Mouse (Mus musculus) CH12.LX (cell line): Measurements from ENCODE around the gene Kdelr1. TPM values are rescaled to one million over a fixed set of nuclear protein-coding genes. Genes with fewer than 3 reads are reported as not detected.

Source experiments
- DNase-seq: peaks from one replicate; pipeline ENCODE4 v3.0.0-alpha.2; 2013; ENCODE audit errors: extremely low read depth
- H3K27ac ChIP-seq: 2 replicates; pipeline ENCODE4 v1.5.1; 2012; ENCODE audit warnings: low read depth, mild to moderate bottlenecking, control low read depth, moderate library complexity; ENCODE audit not compliant: insufficient read depth
- H3K27me3 ChIP-seq: replicated peaks from 2 replicates; pipeline ENCODE3; 2012; ENCODE audit warnings: inconsistent platforms
- H3K36me3 ChIP-seq, 2 experiments: replicated peaks in 1 of 2; 2 replicates each; pipeline versions ENCODE3 to v1.6.1; 2012; ENCODE audit warnings: inconsistent platforms in 1 of 2, low read length in 1 of 2, mild to moderate bottlenecking in 1 of 2, mixed read lengths in 1 of 2, moderate library complexity in 1 of 2; ENCODE audit not compliant: control insufficient read depth in 1 of 2, insufficient read depth in 1 of 2
- H3K4me1 ChIP-seq, 2 experiments: 2 replicates each; pipeline ENCODE4 v1.6.1; 2012; ENCODE audit warnings: inconsistent platforms in 1 of 2, moderate library complexity in 1 of 2; ENCODE audit not compliant: insufficient read depth in 2 of 2, control insufficient read depth in 1 of 2
- H3K4me2 ChIP-seq: 2 replicates; pipeline ENCODE4 v1.6.1; 2012; ENCODE audit warnings: low read depth, mild to moderate bottlenecking, control low read depth; ENCODE audit not compliant: poor library complexity, insufficient read depth, severe bottlenecking
- H3K4me3 ChIP-seq, 3 experiments: fragments of 150-350 bp in 1 of 3; sonication (generic) in 1 of 3; replicated peaks in 1 of 3; 2 replicates each; pipeline versions ENCODE3 to v1.5.1; 2011 to 2012; ENCODE audit warnings: low read depth in 2 of 3, low read length in 2 of 3, mild to moderate bottlenecking in 2 of 3, moderate library complexity in 2 of 3, control low read depth in 1 of 3, improper control_type of control experiment in 1 of 3, inconsistent platforms in 1 of 3, mixed read lengths in 1 of 3; ENCODE audit not compliant: poor library complexity in 1 of 3
- H3K79me2 ChIP-seq: replicated peaks from 2 replicates; pipeline ENCODE4 v1.6.1; 2012; ENCODE audit warnings: mild to moderate bottlenecking, moderate library complexity; ENCODE audit not compliant: control insufficient read depth, poor library complexity, insufficient read depth, severe bottlenecking; ENCODE audit errors: extremely low read depth
- H3K9ac ChIP-seq: 2 replicates; pipeline ENCODE4 v1.6.1; 2012; ENCODE audit warnings: low read depth, mild to moderate bottlenecking, control low read depth, moderate library complexity; ENCODE audit not compliant: insufficient read depth
- H3K9me3 ChIP-seq: replicated peaks from 2 replicates; pipeline ENCODE3; 2012; ENCODE audit warnings: low read length, inconsistent platforms, mixed read lengths
- CHD2 ChIP-seq: IDR thresholded peaks from 2 replicates; pipeline ENCODE4 v1.6.1; 2011; ENCODE audit warnings: low read length, improper control_type of control experiment
- ETS1 ChIP-seq: conservative IDR thresholded peaks from 2 replicates; pipeline ENCODE4 v1.6.1; 2012; ENCODE audit warnings: low read depth, mild to moderate bottlenecking, inconsistent platforms, low read length, improper control_type of control experiment, moderate library complexity
- GABPA ChIP-seq: IDR thresholded peaks from 2 replicates; pipeline ENCODE4 v1.6.1; 2012; ENCODE audit warnings: low read depth, low read length, improper control_type of control experiment, inconsistent platforms; ENCODE audit not compliant: insufficient replicate concordance
- HCFC1 ChIP-seq: IDR thresholded peaks from 2 replicates; pipeline ENCODE4 v1.6.1; 2012; ENCODE audit warnings: low read depth, mild to moderate bottlenecking, inconsistent platforms, low read length, improper control_type of control experiment
- JUND ChIP-seq: conservative IDR thresholded peaks from 2 replicates; pipeline ENCODE4 v1.6.1; 2011; ENCODE audit warnings: low read depth, low read length, improper control_type of control experiment
- KAT2A ChIP-seq: IDR thresholded peaks from 2 replicates; pipeline ENCODE4 v1.6.1; 2012; ENCODE audit warnings: low read length, improper control_type of control experiment, inconsistent platforms; ENCODE audit not compliant: insufficient replicate concordance
- MEF2A ChIP-seq: IDR thresholded peaks from 2 replicates; pipeline ENCODE4 v1.6.1; 2014; ENCODE audit warnings: low read depth, mild to moderate bottlenecking, inconsistent platforms, low read length, improper control_type of control experiment, borderline replicate concordance
- MXI1 ChIP-seq: IDR thresholded peaks from 2 replicates; pipeline ENCODE4 v1.6.1; 2011; ENCODE audit warnings: mild to moderate bottlenecking, low read depth, low read length, improper control_type of control experiment
- MYC ChIP-seq: IDR thresholded peaks from 2 replicates; pipeline ENCODE4 v1.6.1; 2011; ENCODE audit warnings: low read depth, mild to moderate bottlenecking, improper control_type of control experiment, low read length
- NRF1 ChIP-seq: IDR thresholded peaks from 2 replicates; pipeline ENCODE4 v1.6.1; 2014; ENCODE audit warnings: low read depth, mild to moderate bottlenecking, inconsistent platforms, low read length, improper control_type of control experiment, moderate library complexity
- POLR2AphosphoS2 ChIP-seq: IDR thresholded peaks from 2 replicates; pipeline ENCODE4 v1.6.1; 2011; ENCODE audit warnings: low read depth, low read length, improper control_type of control experiment
- RCOR1 ChIP-seq: conservative IDR thresholded peaks from 2 replicates; pipeline ENCODE4 v1.6.1; 2012; ENCODE audit warnings: low read depth, mild to moderate bottlenecking, inconsistent platforms, low read length, improper control_type of control experiment
- SMC3 ChIP-seq: IDR thresholded peaks from 2 replicates; pipeline ENCODE4 v1.6.1; 2011; ENCODE audit warnings: low read depth, low read length, improper control_type of control experiment
- USF2 ChIP-seq: conservative IDR thresholded peaks from 2 replicates; pipeline ENCODE4 v1.6.1; 2011; ENCODE audit warnings: low read depth, low read length, improper control_type of control experiment
- ZKSCAN1 ChIP-seq: IDR thresholded peaks from 2 replicates; pipeline ENCODE4 v1.6.1; 2012; ENCODE audit warnings: low read depth, inconsistent platforms, low read length, improper control_type of control experiment, borderline replicate concordance
- ZNF384 ChIP-seq: IDR thresholded peaks from 2 replicates; pipeline ENCODE4 v1.6.1; 2012; ENCODE audit warnings: low read depth, low read length, improper control_type of control experiment, inconsistent platforms
- dilution Hi-C: fragments of 300-500 bp; cut with MboI; formaldehyde crosslinking; loops from 2 replicates; pipeline ENCODE4 v1.14.3; 2020; ENCODE audit warnings: low sequenced_read_pairs; ENCODE audit not compliant: extremely low pct_unique_long_range_greater_than_20kb, extremely low pct_ligation_motif_present
- in situ Hi-C: fragments of 300-500 bp; cut with MboI; formaldehyde crosslinking; loops from 3 replicates; pipeline ENCODE4 v1.14.3; 2019; ENCODE audit warnings: low sequenced_read_pairs, low pct_ligation_motif_present, low pct_unique_long_range_greater_than_20kb, mixed read lengths
- polyA plus RNA-seq: library from polyadenylated mRNA; unstranded; fragments of >175 nt; gene quantifications from 2 replicates; pipeline ENCODE4 v1.2.1, GENCODE M21; 2012; ENCODE audit warnings: low read depth; ENCODE audit not compliant: insufficient read length
- total RNA-seq, 2 experiments: library from RNA; depleted of rRNA; stranded (reverse); fragments of 300-350 nt in 1 of 2; fragments of >200 nt in 1 of 2; gene quantifications; 2 replicates each; pipeline ENCODE4 v1.2.3; 2012 to 2014

The Kdelr1 gene
- total and polyA plus RNA-seq, 3 experiments, result 59.7 to 80.5 (median 66.9) TPM

GRCm38 (mm10) chr7:45833924-45834323 is 38.6 kb upstream of the Kdelr1 start:
- Histone ChIP-seq H3K4me3 (no peak overlapping the region), H3K4me1 (peaks cover 10 to 21% of the 10 kb centered on the region in 2 experiments), H3K79me2 (peaks cover 16% of the 10 kb centered on the region), H3K9me3 (peaks cover 19% of the 10 kb centered on the region), H3K27me3 (no peaks in the 10 kb centered on the region), H3K4me2 (no peak overlapping the region), H3K27ac (no peak overlapping the region), H3K9ac (no peak overlapping the region), H3K36me3 (peaks cover 6 to 11% of the 10 kb centered on the region in 2 experiments)
- in situ Hi-C loops (no loop called here), dilution Hi-C loops (no loop called here)
- no peak for DNase-seq
- TF ChIP-seq JUND (no peak), HCFC1 (no peak), ETS1 (no peak), GABPA (no peak), ZKSCAN1 (no peak)

- Histone ChIP-seq H3K4me3 (no peak overlapping the region), H3K27me3 (peaks cover 8% of the 10 kb centered on the region), H3K4me2 (no peak overlapping the region), H3K27ac (no peak overlapping the region), H3K36me3 (no peaks in the 10 kb centered on the region), H3K9ac (no peak overlapping the region), H3K79me2 (no peaks in the 10 kb centered on the region), H3K9me3 (peaks cover 5% of the 10 kb centered on the region), H3K4me1 (peaks cover 2 to 14% of the 10 kb centered on the region in 2 experiments; a peak in 3 of 4 replicates)
- TF ChIP-seq GABPA (no peak), POLR2AphosphoS2 (no peak)
- dilution Hi-C loops, result no loop called here
- in situ Hi-C loops, result no loop called here
- no peak for DNase-seq
Measured at GRCm38 (mm10) chr7:45842950-45843744, 29.4 kb upstream of the Kdelr1 start.

DNA sequence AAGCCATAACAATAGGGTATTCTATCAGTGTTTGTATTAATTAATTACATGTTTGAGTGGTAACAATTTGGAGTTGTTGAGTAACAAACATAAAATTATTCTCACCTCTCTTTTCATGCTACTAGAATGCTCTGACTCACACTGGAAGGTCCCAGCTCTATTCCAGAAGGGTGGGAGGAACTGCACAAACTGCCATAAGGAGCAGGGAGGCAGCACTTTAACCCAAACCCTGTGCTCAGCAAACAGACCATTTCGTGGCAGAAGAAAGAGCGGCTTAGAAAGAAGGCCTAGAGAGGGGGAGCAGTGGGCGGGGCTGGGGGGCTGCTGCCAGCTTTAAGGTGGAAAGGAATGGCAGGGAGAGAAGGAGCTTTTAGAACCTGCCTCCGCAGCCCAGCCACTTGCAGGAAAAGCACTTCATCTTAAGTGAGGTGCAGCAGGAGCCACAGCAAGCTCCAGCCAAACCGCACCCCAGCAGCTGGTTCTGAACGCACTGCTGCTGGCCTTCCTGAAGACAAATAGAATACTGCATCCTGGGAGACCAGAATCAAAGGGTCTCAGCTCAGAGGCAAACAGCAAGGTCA is 24.0 kb upstream of the Kdelr1 start:
- no peaks in the 10 kb centered on the region for H3K79me2 ChIP-seq
- H3K9ac ChIP-seq, result no peak overlapping the region
- TF ChIP-seq ZNF384, result no peak
- TF ChIP-seq CHD2, result no peak
- TF ChIP-seq MXI1, result no peak
- TF ChIP-seq RCOR1, result no peak
- no peak for TF ChIP-seq MEF2A
- no peak for TF ChIP-seq MYC
- no peak for TF ChIP-seq NRF1
- no peak for TF ChIP-seq SMC3
- TF ChIP-seq USF2, result no peak
- TF ChIP-seq KAT2A, result no peak
- TF ChIP-seq JUND, result no peak
- H3K4me3 ChIP-seq, result no peak overlapping the region
- no peak overlapping the region for H3K27ac ChIP-seq
- peaks cover 11% of the 10 kb centered on the region for H3K27me3 ChIP-seq
- peaks cover 2 to 8% of the 10 kb centered on the region in 2 experiments for H3K4me1 ChIP-seq
- H3K4me2 ChIP-seq, result no peak overlapping the region
- no peak for DNase-seq
- dilution Hi-C loops, result no loop called here
- H3K9me3 ChIP-seq, result no peaks in the 10 kb centered on the region
- in situ Hi-C loops, result no loop called here
- H3K36me3 ChIP-seq, result no peaks in the 10 kb centered on the region
